Mouse (Mus musculus): Measurements from ENCODE around the gene Cuta.
A peak's percentile ranks its signal among the peaks of the same experiment; 100 is the strongest.

The Cuta gene

DNA sequence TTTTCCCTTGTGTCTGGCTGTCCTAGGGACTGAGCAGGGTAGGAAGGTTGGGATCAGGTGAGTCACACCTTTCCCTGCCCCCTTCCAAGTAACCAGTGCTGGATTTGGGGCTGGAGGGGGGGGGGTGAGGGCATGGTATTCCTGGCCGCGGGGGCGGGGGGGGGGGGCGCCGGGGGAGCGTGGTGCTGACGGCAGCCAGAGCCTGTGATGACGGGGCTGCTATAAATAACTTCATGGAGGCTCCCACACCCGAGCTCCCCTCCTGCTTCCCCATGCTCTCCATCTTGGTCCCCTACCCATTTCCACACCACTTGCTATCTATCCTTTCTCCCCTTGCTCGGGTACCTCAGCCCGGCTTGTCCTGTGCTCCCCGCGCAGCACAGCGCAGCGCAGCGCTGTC is 14.4 kb upstream of the Cuta start:
- no peak for DNase-seq

DNA sequence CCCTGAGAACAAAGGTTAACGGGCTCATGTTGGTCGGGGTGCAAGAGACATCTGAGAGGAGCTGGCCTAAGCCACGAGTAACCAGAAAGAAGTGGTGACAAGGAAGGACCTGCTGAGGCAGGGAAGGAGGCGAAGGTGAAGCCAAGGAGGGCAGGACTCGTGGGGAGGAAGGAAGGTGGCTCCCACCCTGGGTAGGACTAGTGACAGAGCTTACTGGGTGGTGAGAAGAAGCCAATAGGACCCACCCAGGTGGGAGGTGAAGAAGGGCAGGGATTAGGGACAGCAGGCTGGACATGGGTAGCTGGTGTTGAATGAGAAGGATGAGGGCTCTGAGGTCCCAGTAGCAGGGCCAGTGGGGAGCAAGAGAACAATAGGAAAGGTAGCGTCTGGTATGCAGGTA is 13.8 kb upstream of the Cuta start:
- no peak for DNase-seq

GRCm38 (mm10) chr17:26951952-26952877 is 12.8 kb upstream of the Cuta start:
- no peak for DNase-seq

- peak; percentile 53 for DNase-seq
These were observed 12.0 kb upstream of the Cuta start for GRCm38 (mm10) chr17:26951406-26951805.

GRCm38 (mm10) chr17:26950560-26951288 is 11.4 kb upstream of the Cuta start:
- no peak for DNase-seq

GRCm38 (mm10) chr17:26949866-26950265 is 10.5 kb upstream of the Cuta start:
- no peak for DNase-seq

GRCm38 (mm10) chr17:26949051-26949577 is 9.7 kb upstream of the Cuta start:
- DNase-seq, result peak; percentile 18

DNA sequence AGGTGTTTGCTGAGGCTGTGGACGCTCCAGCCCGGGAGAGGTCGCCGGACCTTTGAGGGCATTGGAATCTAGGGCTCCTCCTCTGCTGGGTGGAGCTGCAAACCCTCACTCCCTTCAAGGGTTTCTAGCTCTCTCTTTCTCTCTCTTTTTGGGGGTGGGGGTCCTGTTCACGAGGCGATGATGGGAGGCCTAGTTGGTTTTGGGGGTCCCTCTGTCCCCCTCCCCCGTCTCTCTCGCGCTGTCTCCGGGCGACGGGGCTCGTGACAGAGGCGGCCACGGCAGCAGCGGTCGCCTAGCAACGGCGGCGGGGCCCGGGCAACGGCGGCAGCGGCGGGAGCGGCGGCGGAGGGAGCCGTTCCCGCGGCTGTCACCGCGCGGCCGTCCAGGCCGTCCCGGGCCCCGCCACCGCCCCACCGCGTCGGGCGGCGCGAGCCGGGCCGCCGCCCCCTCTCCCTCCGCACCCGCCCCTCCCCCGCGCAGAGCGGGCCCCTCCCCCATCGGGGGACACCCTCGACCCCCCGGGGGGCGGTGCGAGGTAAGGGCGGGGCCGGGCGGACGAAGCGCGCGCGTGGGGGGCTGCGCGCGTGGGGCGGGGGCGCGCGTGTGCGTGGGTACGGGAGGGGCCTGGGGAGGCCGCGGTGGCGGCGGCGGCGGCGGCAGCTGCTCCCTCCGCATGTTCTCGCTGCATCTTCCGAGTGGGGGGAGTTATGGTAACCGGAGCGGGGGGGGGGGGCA is 9.1 kb upstream of the Cuta start:
- peak; percentile 67 for DNase-seq

DNA sequence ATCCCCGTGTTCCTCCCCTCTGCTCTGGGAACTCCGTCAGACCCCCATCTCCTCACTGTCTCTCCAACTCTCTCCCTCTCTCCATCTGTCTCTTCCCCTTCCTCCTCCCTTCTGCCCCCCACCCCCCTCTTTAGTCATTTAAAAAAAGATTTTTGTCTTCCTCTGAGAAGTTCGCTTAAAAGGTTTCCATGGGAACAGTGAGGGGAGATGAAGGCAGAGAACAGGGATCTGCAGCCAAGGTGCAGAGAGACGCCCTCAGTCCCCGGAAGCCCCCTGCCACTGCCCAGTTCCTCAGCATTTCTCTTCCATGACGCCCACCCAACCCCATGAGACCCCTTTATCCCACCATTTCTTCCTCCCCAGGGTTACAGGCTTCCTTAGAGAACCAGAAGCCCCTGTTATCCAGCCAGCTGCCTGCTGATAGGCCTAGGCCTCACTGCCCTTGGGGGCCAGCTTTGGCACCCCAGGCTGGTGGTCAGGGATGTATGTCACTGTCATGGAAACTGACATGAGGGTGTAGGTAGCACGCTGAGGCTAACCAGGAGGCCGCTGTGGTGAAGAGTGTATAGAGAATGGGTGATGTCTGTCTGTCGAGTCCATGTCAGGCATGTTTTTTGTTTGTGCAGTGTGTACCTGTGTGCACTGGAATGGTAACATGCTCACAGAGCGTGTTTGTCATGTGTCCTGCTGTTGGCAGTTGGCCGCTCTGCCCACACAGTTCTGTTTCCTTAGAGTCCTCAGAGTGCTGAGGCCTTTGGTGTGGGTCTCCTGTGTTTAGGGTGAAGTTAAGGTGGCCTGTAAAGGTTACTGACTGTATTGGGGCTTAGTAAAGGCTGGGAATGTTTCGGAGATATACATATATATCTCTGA is 8.1 kb upstream of the Cuta start:
- no peak for DNase-seq

GRCm38 (mm10) chr17:26946567-26946966 is 7.2 kb upstream of the Cuta start:
- peak; percentile 87 for DNase-seq

DNA sequence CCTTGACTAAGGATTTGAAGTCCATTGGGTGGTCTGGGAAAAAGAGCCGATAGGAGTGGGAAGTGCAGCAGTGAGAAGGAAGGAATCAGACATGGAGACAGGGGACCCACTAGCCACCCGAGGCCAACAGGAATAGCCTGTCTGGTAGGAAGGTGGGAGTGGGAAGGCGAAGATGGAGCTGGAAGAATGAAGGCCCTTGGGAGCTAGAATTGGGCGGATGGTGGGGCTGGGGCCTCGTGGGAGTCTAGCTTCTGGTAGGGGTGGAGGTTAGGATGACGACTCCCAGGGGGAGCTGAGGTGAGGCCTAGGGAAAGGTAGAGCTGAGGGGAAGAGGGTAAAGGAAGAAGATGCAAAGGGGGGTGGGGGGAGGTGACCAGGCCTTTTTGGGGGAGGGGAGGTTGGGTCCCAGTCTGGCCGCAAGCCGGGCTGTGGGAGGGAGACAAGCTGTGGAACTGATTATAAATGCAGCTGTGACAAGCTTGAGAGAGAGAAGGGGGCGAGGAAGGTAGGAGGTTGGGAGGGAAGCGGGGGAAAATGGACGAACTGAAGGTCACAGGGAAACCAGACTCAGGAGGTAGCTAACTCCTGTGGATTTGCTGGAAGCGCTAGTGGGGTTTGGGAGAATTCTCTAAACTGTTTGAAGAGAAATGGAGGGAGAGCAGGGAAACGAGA is 6.6 kb upstream of the Cuta start:
- DNase-seq, result no peak

GRCm38 (mm10) chr17:26941841-26942570 is 2.6 kb upstream of the Cuta start:
- no peak for DNase-seq

DNA sequence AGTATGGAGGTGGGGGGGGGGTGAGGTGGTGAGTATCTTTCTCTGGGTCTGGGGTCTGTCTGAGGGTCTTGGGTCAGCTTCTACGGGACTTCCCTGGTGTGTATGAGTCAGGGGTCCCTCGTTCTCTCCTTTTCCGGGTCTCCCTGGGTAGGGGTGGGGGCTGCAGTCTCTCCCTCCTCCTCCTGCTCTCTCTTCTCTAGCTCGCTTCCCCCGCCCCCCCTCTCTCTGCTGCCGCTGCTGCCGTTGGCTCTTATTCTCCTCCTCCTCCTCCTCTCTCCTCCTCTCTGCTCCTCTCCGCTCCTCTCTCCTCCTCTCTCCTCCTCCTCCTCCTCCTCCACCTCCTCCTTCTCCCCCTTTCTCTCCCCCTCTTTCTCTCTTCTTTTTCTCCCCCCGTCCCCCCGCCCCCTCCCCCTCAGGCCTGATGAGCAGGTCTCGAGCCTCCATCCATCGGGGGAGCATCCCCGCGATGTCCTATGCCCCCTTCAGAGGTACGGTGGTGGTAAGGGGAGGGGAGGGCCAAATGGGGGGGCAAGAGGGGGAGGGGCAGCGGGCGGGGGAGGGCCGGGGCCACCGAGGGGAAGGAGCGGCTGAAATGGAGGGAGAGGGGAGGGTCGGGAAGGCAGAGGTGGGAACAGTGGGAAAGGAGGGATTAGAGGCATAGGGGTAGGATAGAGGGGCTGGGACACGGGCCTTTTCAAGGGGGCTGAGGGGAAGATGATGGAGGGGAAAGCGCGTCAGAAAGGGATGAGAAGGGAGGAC is 1.8 kb upstream of the Cuta start, which contains the start of gene Syngap1:
TSS of gene Syngap1 (plus strand) at position 223 of the 759 bp plus-strand sequence.
- DNase-seq, result no peak

DNA sequence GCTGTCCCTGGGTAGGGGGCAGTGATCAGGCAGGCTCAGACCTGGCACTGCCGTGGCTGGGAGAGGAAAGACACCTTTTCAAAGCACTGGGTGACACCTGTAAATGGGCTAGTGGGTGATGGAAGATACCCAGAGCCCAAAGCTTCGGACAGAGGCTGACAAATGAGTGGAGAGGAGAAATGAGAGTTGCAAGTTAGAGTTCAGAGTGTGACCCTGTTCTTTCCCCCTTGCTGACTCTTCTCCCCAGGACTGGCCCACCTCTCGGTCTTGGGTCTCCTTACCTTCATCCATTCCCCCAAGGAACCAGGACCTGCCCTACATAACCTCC is 568 bp upstream of the Cuta start:
- no peak for DNase-seq

DNA sequence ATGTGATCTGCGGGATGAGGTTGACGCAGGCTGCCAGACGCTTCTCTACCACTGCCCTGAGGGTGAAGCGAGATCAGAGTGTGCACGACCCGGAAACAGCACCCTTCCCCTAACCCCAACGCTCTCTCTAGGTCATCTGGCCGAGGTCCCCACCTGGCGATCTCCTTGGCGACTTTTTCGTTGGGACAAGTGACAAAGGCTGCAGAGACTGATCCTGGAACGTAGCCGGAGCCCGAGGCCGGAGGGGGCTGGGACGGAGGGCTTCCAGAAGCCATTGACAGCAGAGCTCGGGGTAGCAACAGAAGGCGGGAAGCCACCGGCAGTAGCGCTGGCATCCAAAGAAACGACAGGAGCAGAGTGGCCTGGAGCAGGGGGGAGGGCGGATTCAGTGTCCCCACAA is 638 bp downstream of the Cuta start:
- DNase-seq, result no peak

DNA sequence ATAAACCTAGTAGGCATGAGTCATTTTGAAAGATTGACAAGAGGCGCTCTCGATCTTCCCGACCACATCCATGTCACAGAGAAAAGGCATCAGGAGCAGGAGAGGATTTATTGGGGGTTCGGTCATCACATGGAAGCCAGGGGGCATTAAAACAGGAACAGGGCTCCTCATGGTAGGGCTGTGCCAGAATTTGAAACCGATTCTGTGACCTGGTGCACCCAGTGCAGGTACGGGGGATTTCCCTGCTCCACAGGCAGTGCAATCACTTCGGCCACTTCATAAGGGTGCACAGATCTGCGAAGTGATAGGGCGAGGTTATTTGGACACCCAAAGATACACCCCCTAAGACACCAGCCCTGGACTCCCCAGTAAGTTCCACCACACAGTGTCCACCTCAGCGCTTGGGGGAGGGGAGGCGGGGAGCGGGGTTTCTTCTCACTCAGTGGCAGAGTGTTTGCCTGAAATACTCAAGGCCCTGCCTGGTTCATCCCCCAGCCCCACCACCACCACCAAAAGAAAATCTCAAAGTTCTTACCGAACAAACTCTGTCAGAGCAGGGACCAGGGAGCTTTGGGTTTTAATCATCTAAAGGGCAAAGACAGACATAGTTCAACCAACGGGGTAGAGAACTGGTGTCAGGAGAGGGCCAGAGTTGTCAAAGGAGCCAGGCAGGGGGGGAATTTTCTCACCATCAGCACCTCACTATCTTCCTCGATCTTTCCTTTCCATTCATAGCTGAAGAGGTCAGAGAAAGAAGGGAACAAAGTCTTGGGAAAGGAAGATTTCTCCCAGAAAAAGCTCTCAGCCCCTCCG is 1.3 kb downstream of the Cuta start:
- DNase-seq, result no peak

DNA sequence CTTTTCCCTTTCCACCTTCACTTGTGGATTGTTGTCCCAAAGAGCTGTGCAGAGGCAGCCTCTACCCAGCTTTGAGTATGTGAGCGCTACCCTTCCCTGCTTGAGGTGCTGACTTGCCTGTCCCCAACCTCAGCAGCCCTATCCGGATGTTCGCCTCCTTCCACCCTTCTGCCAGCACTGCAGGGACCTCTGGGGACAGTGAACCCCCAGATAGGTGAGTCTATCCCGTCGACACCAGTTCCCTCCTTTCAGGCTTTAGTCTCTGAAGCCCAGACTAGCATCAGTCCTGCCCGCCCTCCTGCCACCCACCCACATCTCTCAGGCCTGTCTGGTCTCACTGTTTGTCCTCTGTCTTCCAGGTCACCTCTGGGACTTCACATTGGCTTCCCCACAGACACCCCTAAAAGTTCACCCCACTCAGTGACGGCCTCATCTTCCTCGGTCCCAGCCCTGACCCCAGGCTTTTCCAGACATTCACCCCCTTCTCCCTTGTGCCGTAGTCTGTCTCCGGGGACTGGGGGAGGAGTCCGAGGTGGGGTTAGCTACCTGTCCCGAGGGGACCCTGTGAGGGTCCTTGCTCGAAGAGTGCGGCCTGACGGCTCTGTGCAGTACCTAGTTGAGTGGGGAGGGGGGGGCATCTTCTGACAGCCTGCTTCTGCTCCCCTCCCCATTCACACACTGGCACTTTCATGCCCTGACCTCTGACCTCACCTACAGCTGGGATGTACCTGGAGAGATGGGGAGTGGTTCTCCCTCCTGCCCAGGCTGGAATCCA is 2.3 kb downstream of the Cuta start:
- DNase-seq, result no peak

DNA sequence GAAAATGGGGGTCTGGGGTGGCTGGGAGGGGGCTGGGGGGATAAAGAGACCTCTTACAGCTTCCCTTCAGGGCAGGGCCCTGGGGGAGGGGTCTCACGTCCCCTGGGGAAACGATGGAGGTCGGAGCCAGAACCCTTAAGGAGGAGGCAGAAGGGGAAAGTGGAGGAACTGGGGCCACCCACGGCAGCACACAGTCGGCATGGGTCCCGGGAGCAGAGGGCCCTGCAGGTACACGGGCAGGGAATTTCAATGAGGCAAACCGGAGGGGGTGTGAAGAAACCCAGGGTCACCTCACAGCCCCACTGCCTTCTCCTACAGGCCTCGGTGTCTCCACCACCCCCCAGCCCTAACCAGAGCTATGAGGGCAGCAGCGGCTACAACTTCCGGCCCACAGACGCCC is 2.9 kb downstream of the Cuta start:
- no peak for DNase-seq

All from kidney, adult 18-20 months (tissue).